Mouse (Mus musculus): ENCODE measurements around the gene Rfx4.

The Rfx4 gene

GRCm38 (mm10) chr10:84811171-84811912, 55.5 kb downstream of the Rfx4 start:
- TF ChIP-seq CTCF (conservative IDR thresholded peaks at IDR 0.05; ENCODE audit: low read length): no peak
- TF ChIP-seq NANOG (IDR thresholded peaks at IDR 0.05; ENCODE audit: borderline replicate concordance, low read length): no peak
- no peak for TF ChIP-seq POU5F1 (IDR thresholded peaks at IDR 0.05; ENCODE audit: borderline replicate concordance, low read length)
- Histone ChIP-seq H3K36me3 (ENCODE audit: insufficient read depth, low read length) (no peaks in the 10 kb centered on the region), H3K27me3 (ENCODE audit: insufficient read depth, low read length) (0 out of 2 replicates have a peak, but pooled peaks cover 7% of the 10 kb centered on the region), H3K4me1 (replicated peaks; ENCODE audit: low read depth, low read length) (no peaks in the 10 kb centered on the region), H3K9me3 (ENCODE audit: low read length) (no peaks in the 10 kb centered on the region), H3K4me3 (replicated peaks; ENCODE audit: low read length) (no peak overlapping the region)

- Histone ChIP-seq H3K36me3 (ENCODE audit: insufficient read depth, low read length) (no peaks in the 10 kb centered on the region), H3K9me3 (ENCODE audit: low read length) (no peaks in the 10 kb centered on the region), H3K27me3 (ENCODE audit: insufficient read depth, low read length) (0 out of 2 replicates have a peak, but pooled peaks cover 8% of the 10 kb centered on the region), H3K4me1 (replicated peaks; ENCODE audit: low read depth, low read length) (no peaks in the 10 kb centered on the region), H3K4me3 (replicated peaks; ENCODE audit: low read length) (no peak overlapping the region)
- no peak for TF ChIP-seq NANOG (IDR thresholded peaks at IDR 0.05; ENCODE audit: borderline replicate concordance, low read length)
- TF ChIP-seq POU5F1 (IDR thresholded peaks at IDR 0.05; ENCODE audit: borderline replicate concordance, low read length): no peak
- no peak for TF ChIP-seq CTCF (conservative IDR thresholded peaks at IDR 0.05; ENCODE audit: low read length)
These were observed 56.0 kb downstream of the Rfx4 start for GRCm38 (mm10) chr10:84811913-84812295.

DNA sequence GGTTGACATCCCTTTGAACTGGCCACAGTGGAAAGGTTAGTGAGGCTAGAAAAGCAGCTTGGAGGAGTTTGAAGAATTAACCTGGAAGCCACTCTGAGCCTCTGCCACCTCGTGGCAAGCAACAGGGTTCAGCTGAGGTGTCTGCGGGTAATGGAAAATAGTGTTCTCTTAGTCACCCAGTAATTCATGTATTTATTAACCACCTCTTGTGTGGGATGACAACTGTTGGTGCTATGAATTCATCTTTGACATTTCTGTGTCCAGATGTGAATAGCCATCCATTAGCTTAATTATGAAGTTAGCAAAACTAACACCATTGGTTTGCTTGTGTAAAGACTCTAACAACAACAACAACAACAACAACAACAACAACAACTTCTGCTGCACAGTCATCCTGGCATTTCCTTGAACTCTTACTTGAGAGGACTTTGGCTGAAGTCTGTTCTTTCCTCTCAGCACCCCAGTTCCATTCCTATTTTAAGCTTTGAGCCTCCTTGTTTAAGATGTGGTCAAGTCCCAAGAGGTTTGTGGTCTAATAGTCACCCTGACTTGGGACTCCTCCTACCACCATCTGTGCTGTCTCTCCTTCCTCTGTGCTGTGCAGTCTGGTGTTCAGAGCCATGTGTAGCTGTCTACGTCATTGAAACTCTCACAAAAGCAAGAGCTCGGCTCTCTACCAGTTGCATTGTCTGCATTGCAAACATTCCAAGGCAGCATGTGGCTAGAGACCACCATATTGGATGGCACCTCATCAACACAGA, 60.0 kb downstream of the Rfx4 start:
- peaks cover 10% of the 10 kb centered on the region for H3K4me1 ChIP-seq (replicated peaks; ENCODE audit: low read depth, low read length)
- TF ChIP-seq NANOG (IDR thresholded peaks at IDR 0.05; ENCODE audit: borderline replicate concordance, low read length): no peak
- TF ChIP-seq CTCF (conservative IDR thresholded peaks at IDR 0.05; ENCODE audit: low read length): no peak
- TF ChIP-seq POU5F1 (IDR thresholded peaks at IDR 0.05; ENCODE audit: borderline replicate concordance, low read length): no peak
- H3K4me3 ChIP-seq (replicated peaks; ENCODE audit: low read length): no peak overlapping the region
- H3K36me3 ChIP-seq (ENCODE audit: insufficient read depth, low read length): no peaks in the 10 kb centered on the region
- H3K9me3 ChIP-seq (ENCODE audit: low read length): no peaks in the 10 kb centered on the region
- H3K27me3 ChIP-seq (ENCODE audit: insufficient read depth, low read length): peaks cover 11% of the 10 kb centered on the region; the same call in 1 of the 2 replicates

DNA sequence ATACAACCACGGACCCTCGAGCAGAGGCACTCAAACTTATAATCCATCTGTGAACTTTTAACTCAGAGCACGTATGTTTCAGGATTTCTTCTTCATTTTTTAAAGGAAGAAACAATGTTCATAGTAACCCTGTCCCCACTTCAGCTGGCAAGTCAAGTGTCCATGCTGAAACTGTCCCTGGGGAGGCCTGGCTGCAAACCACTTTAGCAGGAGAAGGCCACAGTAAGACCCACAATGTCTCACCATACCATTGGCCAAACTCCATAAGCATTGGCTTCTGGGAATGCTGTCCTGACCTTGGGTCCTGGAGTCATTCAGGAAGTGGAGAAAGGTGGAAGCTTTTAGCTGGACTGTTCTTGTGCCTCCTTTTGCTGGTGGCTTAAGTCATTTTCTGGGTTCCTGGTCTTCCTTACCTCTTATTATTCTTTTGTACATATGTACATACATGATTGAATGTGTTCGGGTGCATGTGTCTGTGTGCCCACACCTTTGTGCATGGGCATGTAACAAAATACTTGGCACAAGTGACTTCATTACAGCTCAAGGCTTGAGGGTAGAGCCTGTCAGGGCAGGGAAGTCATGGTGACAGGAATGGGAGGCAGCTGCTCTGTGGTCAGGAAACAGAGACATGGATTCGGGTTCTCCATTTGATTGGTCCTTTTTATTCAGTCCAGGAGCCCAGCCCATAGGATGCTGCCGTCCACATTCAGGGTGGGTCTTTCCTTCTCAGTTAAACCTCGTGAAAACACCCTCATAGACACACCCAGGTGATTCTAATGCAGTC, 61.4 kb downstream of the Rfx4 start:
- Histone ChIP-seq H3K36me3 (ENCODE audit: insufficient read depth, low read length) (no peaks in the 10 kb centered on the region), H3K9me3 (ENCODE audit: low read length) (no peaks in the 10 kb centered on the region), H3K27me3 (ENCODE audit: insufficient read depth, low read length) (peaks cover 11% of the 10 kb centered on the region; the same call in 1 of the 2 replicates), H3K4me1 (replicated peaks; ENCODE audit: low read depth, low read length) (peaks cover 10% of the 10 kb centered on the region), H3K4me3 (replicated peaks; ENCODE audit: low read length) (no peak overlapping the region)
- no peak for TF ChIP-seq CTCF (conservative IDR thresholded peaks at IDR 0.05; ENCODE audit: low read length)
- no peak for TF ChIP-seq POU5F1 (IDR thresholded peaks at IDR 0.05; ENCODE audit: borderline replicate concordance, low read length)
- no peak for TF ChIP-seq NANOG (IDR thresholded peaks at IDR 0.05; ENCODE audit: borderline replicate concordance, low read length)

DNA sequence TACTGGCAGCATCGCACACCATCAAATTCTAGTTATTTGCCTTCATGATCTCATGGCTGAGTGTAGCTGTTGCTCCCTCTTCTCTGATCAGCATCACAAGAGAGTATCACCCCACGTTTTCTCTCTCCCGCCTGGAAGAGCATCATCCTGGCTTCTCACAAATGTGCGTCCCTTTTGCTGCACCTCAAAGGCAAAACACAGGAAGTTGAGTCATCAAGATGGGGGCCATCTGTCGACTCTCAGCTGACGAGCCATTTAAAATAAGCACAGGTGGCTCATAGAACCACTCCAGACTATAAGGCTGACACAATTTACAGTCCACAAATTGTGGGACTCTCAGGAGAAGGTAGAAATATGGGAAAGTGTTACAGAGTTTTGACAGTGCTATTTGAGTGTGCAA, 63.8 kb downstream of the Rfx4 start:
- H3K4me1 ChIP-seq (replicated peaks; ENCODE audit: low read depth, low read length): peaks cover 17% of the 10 kb centered on the region
- no peak overlapping the region for H3K4me3 ChIP-seq (replicated peaks; ENCODE audit: low read length)
- H3K9me3 ChIP-seq (ENCODE audit: low read length): no peaks in the 10 kb centered on the region
- H3K36me3 ChIP-seq (ENCODE audit: insufficient read depth, low read length): no peaks in the 10 kb centered on the region
- H3K27me3 ChIP-seq (ENCODE audit: insufficient read depth, low read length): peaks cover 22% of the 10 kb centered on the region
- TF ChIP-seq POU5F1 (IDR thresholded peaks at IDR 0.05; ENCODE audit: borderline replicate concordance, low read length): no peak

GRCm38 (mm10) chr10:84820230-84820629, 64.4 kb downstream of the Rfx4 start:
- TF ChIP-seq POU5F1 (IDR thresholded peaks at IDR 0.05; ENCODE audit: borderline replicate concordance, low read length): no peak
- TF ChIP-seq NANOG (IDR thresholded peaks at IDR 0.05; ENCODE audit: borderline replicate concordance, low read length): no peak
- TF ChIP-seq CTCF (conservative IDR thresholded peaks at IDR 0.05; ENCODE audit: low read length): no peak
- Histone ChIP-seq H3K36me3 (ENCODE audit: insufficient read depth, low read length) (no peaks in the 10 kb centered on the region), H3K4me3 (replicated peaks; ENCODE audit: low read length) (no peak overlapping the region), H3K4me1 (replicated peaks; ENCODE audit: low read depth, low read length) (peaks cover 17% of the 10 kb centered on the region), H3K9me3 (ENCODE audit: low read length) (no peaks in the 10 kb centered on the region), H3K27me3 (ENCODE audit: insufficient read depth, low read length) (peaks cover 22% of the 10 kb centered on the region)

GRCm38 (mm10) chr10:84822741-84823151, 66.9 kb downstream of the Rfx4 start:
- peaks cover 24% of the 10 kb centered on the region for H3K4me1 ChIP-seq (replicated peaks; ENCODE audit: low read depth, low read length)
- H3K36me3 ChIP-seq (ENCODE audit: insufficient read depth, low read length): no peaks in the 10 kb centered on the region
- TF ChIP-seq CTCF (conservative IDR thresholded peaks at IDR 0.05; ENCODE audit: low read length) (no peak), POU5F1 (IDR thresholded peaks at IDR 0.05; ENCODE audit: borderline replicate concordance, low read length) (no peak), NANOG (IDR thresholded peaks at IDR 0.05; ENCODE audit: borderline replicate concordance, low read length) (no peak)
- no peak overlapping the region for H3K4me3 ChIP-seq (replicated peaks; ENCODE audit: low read length)
- H3K27me3 ChIP-seq (ENCODE audit: insufficient read depth, low read length): peaks cover 14% of the 10 kb centered on the region
- H3K9me3 ChIP-seq (ENCODE audit: low read length): no peaks in the 10 kb centered on the region

DNA sequence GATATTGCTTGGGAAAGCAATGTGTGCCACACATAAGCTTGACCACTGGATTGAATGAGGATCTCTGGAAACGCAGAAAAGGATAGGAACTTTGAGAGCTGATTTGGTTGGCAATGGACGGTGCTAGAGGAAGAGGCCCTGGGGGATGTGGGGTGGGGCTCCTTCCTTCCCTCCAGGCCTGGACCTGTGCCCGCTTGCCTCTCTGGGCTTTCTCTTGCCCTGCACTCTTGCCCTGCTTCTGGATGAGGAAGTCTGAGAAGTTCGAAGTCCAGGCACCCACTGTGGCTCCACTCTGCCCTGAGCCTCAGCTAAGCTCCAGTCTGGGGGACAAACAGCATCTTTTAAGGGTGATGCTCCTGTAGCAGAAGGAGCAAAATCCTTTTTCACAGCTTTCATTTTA, 67.8 kb downstream of the Rfx4 start:
- peaks cover 25% of the 10 kb centered on the region for H3K4me1 ChIP-seq (replicated peaks; ENCODE audit: low read depth, low read length)
- no peak overlapping the region for H3K4me3 ChIP-seq (replicated peaks; ENCODE audit: low read length)
- H3K36me3 ChIP-seq (ENCODE audit: insufficient read depth, low read length): no peaks in the 10 kb centered on the region
- peaks cover 14% of the 10 kb centered on the region for H3K27me3 ChIP-seq (ENCODE audit: insufficient read depth, low read length)
- no peaks in the 10 kb centered on the region for H3K9me3 ChIP-seq (ENCODE audit: low read length)
- no peak for TF ChIP-seq POU5F1 (IDR thresholded peaks at IDR 0.05; ENCODE audit: borderline replicate concordance, low read length)
- TF ChIP-seq NANOG (IDR thresholded peaks at IDR 0.05; ENCODE audit: borderline replicate concordance, low read length): no peak
- TF ChIP-seq CTCF (conservative IDR thresholded peaks at IDR 0.05; ENCODE audit: low read length): no peak

All from E14TG2a.4 (cell line).